Mouse (Mus musculus) embryonic fibroblast, embryonic 13.5 days (primary cell): ENCODE measurements around the gene Scfd2.

Experiments
- CTCF ChIP-seq: IDR thresholded peaks from 2 replicates; pipeline ENCODE4 v1.5.1; 2011; ENCODE audit warnings: mild to moderate bottlenecking, control low read depth, low read length, moderate library complexity, borderline replicate concordance; ENCODE audit not compliant: insufficient read depth
- POLR2A ChIP-seq: IDR thresholded peaks from 2 replicates; pipeline ENCODE4 v1.6.1; 2011; ENCODE audit warnings: low read depth, mild to moderate bottlenecking, control low read depth, low read length, moderate library complexity

DNA sequence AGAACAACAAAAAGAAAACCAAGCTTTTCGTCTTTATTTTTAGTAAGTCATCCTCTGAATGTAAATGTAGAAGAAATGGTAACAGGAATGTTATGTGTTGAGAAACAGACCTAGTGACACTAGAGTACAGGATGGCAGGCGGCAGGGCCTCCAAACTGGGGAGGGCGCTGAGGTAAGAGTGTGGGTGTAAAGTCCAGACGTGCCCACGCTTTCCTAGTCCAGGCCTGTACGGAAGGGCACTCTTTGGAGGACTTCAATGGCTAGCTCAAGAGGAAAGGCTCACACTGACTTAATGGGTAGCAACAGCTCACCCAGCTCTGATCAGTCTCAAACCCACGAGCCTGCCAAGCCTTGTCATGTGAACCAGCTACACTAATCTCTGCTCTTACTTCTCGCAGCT lies 93.2 kb downstream of the Scfd2 start:
- TF ChIP-seq CTCF (no peak), POLR2A (no peak)
